Comparison of ENCODE assay signal across 25 mouse cellular contexts in the genomic region with DNA sequence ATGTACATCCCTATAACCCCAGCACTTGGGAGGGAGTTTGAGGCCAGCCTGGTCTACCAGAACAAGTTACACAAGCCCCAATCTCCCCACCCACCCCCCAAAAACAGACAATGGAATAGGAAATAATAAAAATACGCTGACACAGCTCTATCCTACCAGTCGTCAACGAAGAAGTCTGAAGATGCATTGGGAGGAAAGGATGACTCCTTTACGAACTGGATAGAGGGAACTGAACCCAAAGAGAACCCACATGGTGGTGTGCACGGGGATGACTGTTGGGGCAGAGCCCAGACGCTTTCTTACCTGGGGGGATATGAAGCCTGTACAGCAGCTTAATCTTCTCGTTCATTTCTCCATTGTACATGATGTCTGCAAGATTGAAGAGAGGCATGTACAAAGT.
"Had no signal": no experiment of that assay in that cellular context is flagged by ENCODE, and none has a peak within 500 bp of the region (broad histone marks: within the 10 kb centered on the region; RNA-seq: fewer than 3 reads in every experiment).

No protein-coding gene starts in this region.

- H3K4me1 ChIP-seq: heart, embryonic 15.5 days; hindbrain, embryonic 13.5 days; hindbrain, embryonic 15.5 days; limb, embryonic 10.5 days; limb, embryonic 12.5 days had no signal

- DNase-seq: gastrocnemius, adult 2 months; gastrocnemius, postnatal 10 days; gastrocnemius, postnatal 25 days; heart, adult 2 months; heart, postnatal 14 days; heart, postnatal 36 days; kidney, adult 18-20 months; kidney, adult 8-10 months; kidney, postnatal 10 days; kidney, postnatal 25 days; kidney, postnatal 4 days; layer of hippocampus, postnatal 36 days; liver; liver, embryonic 13.5 days had no signal

- H3K9ac ChIP-seq: heart, embryonic 13.5 days; heart, embryonic 15.5 days; hindbrain, embryonic 13.5 days; hindbrain, embryonic 15.5 days; limb, embryonic 12.5 days; liver, embryonic 13.5 days had no signal

- H3K27me3 ChIP-seq: heart, embryonic 13.5 days; heart, embryonic 15.5 days; hindbrain, embryonic 13.5 days; hindbrain, embryonic 15.5 days; limb, embryonic 12.5 days; liver, embryonic 13.5 days had no signal

- H3K4me2 ChIP-seq: heart, embryonic 11.5 days; heart, embryonic 13.5 days; heart, embryonic 15.5 days; hindbrain, embryonic 13.5 days; hindbrain, embryonic 15.5 days; limb, embryonic 12.5 days; liver, embryonic 11.5 days; liver, embryonic 13.5 days had no signal

- H3K4me3 ChIP-seq: gastrocnemius, adult 2 months; heart, adult 2 months; heart, embryonic 13.5 days; heart, embryonic 15.5 days; hindbrain, embryonic 13.5 days; hindbrain, embryonic 15.5 days; layer of hippocampus, adult 2 months; limb, embryonic 10.5 days; limb, embryonic 12.5 days; liver, embryonic 13.5 days had no signal

- ATAC-seq: intestine, postnatal 0 days had no signal

- H3K27ac ChIP-seq: gastrocnemius, adult 2 months; heart, adult 2 months; heart, embryonic 13.5 days; heart, embryonic 15.5 days; hindbrain, embryonic 13.5 days; hindbrain, embryonic 15.5 days; hindbrain, postnatal 0 days; layer of hippocampus, adult 2 months; limb, embryonic 10.5 days; limb, embryonic 12.5 days; liver, embryonic 13.5 days had no signal

- H3K9me3 ChIP-seq: heart, embryonic 13.5 days; heart, embryonic 15.5 days; hindbrain, embryonic 13.5 days; hindbrain, embryonic 15.5 days; limb, embryonic 10.5 days; limb, embryonic 12.5 days; liver, embryonic 13.5 days had no signal
